Mouse (Mus musculus) kidney, embryonic 14.5 days (tissue): ENCODE measurements around the gene Rtn4ip1. TPM values are rescaled to one million over a fixed set of nuclear protein-coding genes. Genes with fewer than 3 reads are reported as not detected.
"Not testable (repeated sequence)": the region's sequence is repeated elsewhere in the genome, so short reads cannot be mapped to it uniquely, and the experiment has no call there.

Experiments
- ATAC-seq: fragments of 200-750 bp; cut with Nextera tagmentation; 2 replicates; pipeline ENCODE4 v1.8.0; 2017; ENCODE audit warnings: moderate number of reproducible peaks, mild to moderate bottlenecking, moderate TSS enrichment, moderate library complexity; ENCODE audit not compliant: low FRiP score, low TSS enrichment
- H3K27ac ChIP-seq: fragments of 300-500 bp; sonication (generic); 2 replicates; pipeline ENCODE4 v1.5.1; 2014; ENCODE audit warnings: low read depth, mild to moderate bottlenecking, low read length, moderate library complexity, mixed read lengths
- H3K27me3 ChIP-seq: fragments of 300-500 bp; sonication (generic); 2 replicates; pipeline ENCODE4 v1.6.1; 2014; ENCODE audit warnings: mild to moderate bottlenecking, low read length; ENCODE audit not compliant: control insufficient read depth, insufficient read depth
- H3K36me3 ChIP-seq: fragments of 300-500 bp; sonication (generic); 2 replicates; pipeline ENCODE4 v1.6.1; 2014; ENCODE audit warnings: low read length, mixed read lengths; ENCODE audit not compliant: control insufficient read depth, insufficient read depth
- H3K4me1 ChIP-seq: fragments of 300-500 bp; sonication (generic); 2 replicates; pipeline ENCODE4 v1.6.1; 2014; ENCODE audit warnings: low read length, mixed read lengths; ENCODE audit not compliant: control insufficient read depth, insufficient read depth
- H3K4me2 ChIP-seq: fragments of 300-500 bp; sonication (generic); replicated peaks from 2 replicates; pipeline ENCODE4 v1.6.1; 2014; ENCODE audit warnings: low read depth, mild to moderate bottlenecking, low read length
- H3K4me3 ChIP-seq: fragments of 300-500 bp; sonication (generic); 2 replicates; pipeline ENCODE4 v1.5.1; 2014; ENCODE audit warnings: mild to moderate bottlenecking, low read length
- H3K9ac ChIP-seq: fragments of 300-500 bp; sonication (generic); 2 replicates; pipeline ENCODE4 v1.6.1; 2014; ENCODE audit warnings: low read depth, mild to moderate bottlenecking, low read length, moderate library complexity
- H3K9me3 ChIP-seq: fragments of 300-500 bp; sonication (generic); 2 replicates; pipeline ENCODE4 v1.6.1; 2016; ENCODE audit warnings: low read length; ENCODE audit not compliant: control insufficient read depth
- WGBS: fragments of 180-500 bp; shearing (Covaris S2); extraction: QIAGEN DNeasy Blood & Tissue Kit; methylation state at CpG from one replicate; pipeline ENCODE4 v1.1.7; 2014; 5-methylcytosine and 5-hydroxymethylcytosine counted together
- polyA plus RNA-seq: library from polyadenylated mRNA; unstranded; fragments of >200 nt; fragmentation: Nextera tagmentation; extraction: Ambion mirVana; gene quantifications from 2 replicates; pipeline ENCODE4 v1.2.1, GENCODE M21; 2014

Gene Rtn4ip1
- polyA plus RNA-seq, 1 experiment from 2014 or later, result 15.8 TPM

GRCm38 (mm10) chr10:43964943-43965342, 63.3 kb downstream of the Rtn4ip1 start:
- no peaks in the 10 kb centered on the region for H3K4me1 ChIP-seq
- no peak overlapping the region for H3K4me3 ChIP-seq
- H3K27me3 ChIP-seq, result no peaks in the 10 kb centered on the region
- no peak overlapping the region for H3K4me2 ChIP-seq
- no peaks in the 10 kb centered on the region for H3K9me3 ChIP-seq
- no peak overlapping the region for H3K27ac ChIP-seq
- no peak for ATAC-seq
- H3K36me3 ChIP-seq, result no peaks in the 10 kb centered on the region
- 69% methylated on average over 2 of the region's 2 CpGs for WGBS
- H3K9ac ChIP-seq, result no peak overlapping the region

GRCm38 (mm10) chr10:43973244-43973643, 71.6 kb downstream of the Rtn4ip1 start:
- no peaks in the 10 kb centered on the region for H3K9me3 ChIP-seq
- H3K27me3 ChIP-seq, result no peaks in the 10 kb centered on the region
- ATAC-seq, result no peak
- H3K27ac ChIP-seq, result no peak overlapping the region
- no peak overlapping the region for H3K9ac ChIP-seq
- no peak overlapping the region for H3K4me3 ChIP-seq
- no peaks in the 10 kb centered on the region for H3K4me1 ChIP-seq
- WGBS, result 51% methylated on average over 2 of the region's 2 CpGs
- no peaks in the 10 kb centered on the region for H3K36me3 ChIP-seq
- no peak overlapping the region for H3K4me2 ChIP-seq

- no peak for ATAC-seq
- no peak overlapping the region for H3K27ac ChIP-seq
- H3K9ac ChIP-seq, result no peak overlapping the region
- H3K4me1 ChIP-seq, result no peaks in the 10 kb centered on the region
- 55% methylated on average over 3 of the region's 3 CpGs for WGBS
- no peaks in the 10 kb centered on the region for H3K36me3 ChIP-seq
- H3K9me3 ChIP-seq, result no peaks in the 10 kb centered on the region
- no peaks in the 10 kb centered on the region for H3K27me3 ChIP-seq
- no peak overlapping the region for H3K4me3 ChIP-seq
- H3K4me2 ChIP-seq, result no peak overlapping the region
Observed at GRCm38 (mm10) chr10:43977353-43977752, 75.7 kb downstream of the Rtn4ip1 start.

- H3K4me2 ChIP-seq, result no peak overlapping the region
- H3K27me3 ChIP-seq, result no peaks in the 10 kb centered on the region
- H3K9me3 ChIP-seq, result no peaks in the 10 kb centered on the region
- no peak overlapping the region for H3K4me3 ChIP-seq
- no peak overlapping the region for H3K9ac ChIP-seq
- WGBS, result 59% methylated on average over 1 of the region's 1 CpGs
- ATAC-seq, result no peak
- no peak overlapping the region for H3K27ac ChIP-seq
- H3K36me3 ChIP-seq, result no peaks in the 10 kb centered on the region
- no peaks in the 10 kb centered on the region for H3K4me1 ChIP-seq
Observed at GRCm38 (mm10) chr10:43980080-43980479, 78.5 kb downstream of the Rtn4ip1 start.

GRCm38 (mm10) chr10:43980742-43981141, 79.1 kb downstream of the Rtn4ip1 start:
- H3K9me3 ChIP-seq, H3K36me3 ChIP-seq, H3K27me3 ChIP-seq, ATAC-seq, H3K4me2 ChIP-seq, H3K4me1 ChIP-seq, H3K27ac ChIP-seq, H3K9ac ChIP-seq, H3K4me3 ChIP-seq: not testable (repeated sequence)
- WGBS, result 95% methylated on average over 3 of the region's 3 CpGs

- H3K27ac ChIP-seq, result no peak overlapping the region
- H3K36me3 ChIP-seq, result no peaks in the 10 kb centered on the region
- H3K4me2 ChIP-seq, result no peak overlapping the region
- ATAC-seq, result no peak
- no peak overlapping the region for H3K9ac ChIP-seq
- no peaks in the 10 kb centered on the region for H3K9me3 ChIP-seq
- no peak overlapping the region for H3K4me3 ChIP-seq
- H3K4me1 ChIP-seq, result no peaks in the 10 kb centered on the region
- no peaks in the 10 kb centered on the region for H3K27me3 ChIP-seq
- 93% methylated on average over 6 of the region's 6 CpGs for WGBS
Observed at GRCm38 (mm10) chr10:43982470-43982869, 80.9 kb downstream of the Rtn4ip1 start.

- Histone ChIP-seq H3K9ac (no peak overlapping the region), H3K4me3 (no peak overlapping the region), H3K4me2 (no peak overlapping the region), H3K27ac (no peak overlapping the region), H3K4me1 (no peaks in the 10 kb centered on the region), H3K9me3 (no peaks in the 10 kb centered on the region), H3K27me3 (no peaks in the 10 kb centered on the region), H3K36me3 (no peaks in the 10 kb centered on the region)
- 77% methylated on average over 5 of the region's 5 CpGs for WGBS
- no peak for ATAC-seq
Observed at GRCm38 (mm10) chr10:43983241-43983640, 81.6 kb downstream of the Rtn4ip1 start.

GRCm38 (mm10) chr10:43983866-43984265, 82.3 kb downstream of the Rtn4ip1 start:
- Histone ChIP-seq H3K9me3 (no peaks in the 10 kb centered on the region), H3K4me2 (no peak overlapping the region), H3K27me3 (no peaks in the 10 kb centered on the region), H3K4me3 (no peak overlapping the region), H3K27ac (no peak overlapping the region), H3K36me3 (no peaks in the 10 kb centered on the region), H3K9ac (no peak overlapping the region), H3K4me1 (no peaks in the 10 kb centered on the region)
- 83% methylated on average over 2 of the region's 2 CpGs for WGBS
- no peak for ATAC-seq

- WGBS, result 92% methylated on average over 5 of the region's 5 CpGs
- no peak overlapping the region for H3K4me2 ChIP-seq
Observed at GRCm38 (mm10) chr10:43991268-43991667, 89.7 kb downstream of the Rtn4ip1 start.

GRCm38 (mm10) chr10:43992506-43992905, 90.9 kb downstream of the Rtn4ip1 start:
- Histone ChIP-seq H3K4me3 (no peak overlapping the region), H3K4me2 (no peak overlapping the region), H3K27ac (no peak overlapping the region), H3K4me1 (no peaks in the 10 kb centered on the region), H3K9ac (no peak overlapping the region), H3K27me3 (no peaks in the 10 kb centered on the region), H3K36me3 (no peaks in the 10 kb centered on the region), H3K9me3 (no peaks in the 10 kb centered on the region)
- 89% methylated on average over 5 of the region's 5 CpGs for WGBS
- no peak for ATAC-seq

More at GRCm38 (mm10) chr10:43991268-43991667, 89.7 kb downstream of the Rtn4ip1 start:
- Histone ChIP-seq H3K9ac (no peak overlapping the region), H3K4me1 (no peaks in the 10 kb centered on the region), H3K9me3 (no peaks in the 10 kb centered on the region), H3K4me3 (no peak overlapping the region), H3K27ac (no peak overlapping the region), H3K27me3 (no peaks in the 10 kb centered on the region), H3K36me3 (no peaks in the 10 kb centered on the region)
- ATAC-seq, result no peak
